Mouse (Mus musculus): ENCODE data around the gene Gm10188.

GRCm38 (mm10) chr1:132208154-132208553 lies 21.4 kb downstream of the Gm10188 start:
- TF ChIP-seq GATA1 (IDR thresholded peaks at IDR 0.05; ENCODE audit: low read length) = no peak
- no peak for TF ChIP-seq TAL1 (IDR thresholded peaks at IDR 0.05; ENCODE audit: low read length)
